Mouse (Mus musculus) C2C12 (cell line): ENCODE data around the gene Capn8. TPM values are rescaled to one million over a fixed set of nuclear protein-coding genes. Genes with fewer than 3 reads are reported as not detected.

Source experiments
- H3K27me3 ChIP-seq: one replicate; pipeline ENCODE4 v1.6.1; 2011; ENCODE audit not compliant: control insufficient read depth, insufficient read depth, insufficient read length
- H3K36me3 ChIP-seq: one replicate; pipeline ENCODE4 v1.6.1; 2011; ENCODE audit not compliant: control insufficient read depth, insufficient read depth
- H3K4me3 ChIP-seq: one replicate; pipeline ENCODE4 v1.5.1; 2011; ENCODE audit warnings: mild to moderate bottlenecking, control low read depth; ENCODE audit not compliant: poor library complexity, insufficient read depth, severe bottlenecking
- H3K79me2 ChIP-seq: one replicate; pipeline ENCODE4 v1.6.1; 2011; ENCODE audit not compliant: control insufficient read depth, insufficient read depth
- H3K79me3 ChIP-seq: one replicate; pipeline ENCODE4 v1.6.1; 2011; ENCODE audit warnings: low read depth, control low read depth
- H3ac ChIP-seq: one replicate; pipeline ENCODE3; 2011; ENCODE audit warnings: low read depth; ENCODE audit not compliant: control insufficient read depth, insufficient read length
- CEBPB ChIP-seq: IDR thresholded peaks from one replicate; pipeline ENCODE4 v1.6.1; 2011; ENCODE audit warnings: low read depth, mild to moderate bottlenecking, control low read depth, moderate library complexity
- CTCF ChIP-seq: IDR thresholded peaks from one replicate; pipeline ENCODE4 v1.5.1; 2011; ENCODE audit not compliant: control insufficient read depth, insufficient read depth, insufficient read length
- FOSL1 ChIP-seq: IDR thresholded peaks from one replicate; pipeline ENCODE4 v1.8.0; 2011; ENCODE audit warnings: mild to moderate bottlenecking, low read length; ENCODE audit not compliant: poor library complexity, insufficient read depth, severe bottlenecking
- MAX ChIP-seq: IDR thresholded peaks from one replicate; pipeline ENCODE4 v1.6.1; 2011; ENCODE audit warnings: mild to moderate bottlenecking, control low read depth
- MYOD1 ChIP-seq: IDR thresholded peaks from one replicate; pipeline ENCODE4 v1.6.1; 2011; ENCODE audit warnings: low read depth; ENCODE audit not compliant: control insufficient read depth, insufficient read length
- MYOG ChIP-seq: IDR thresholded peaks from one replicate; pipeline ENCODE4 v1.6.1; 2011; ENCODE audit not compliant: control insufficient read depth, insufficient read length; ENCODE audit errors: extremely low read depth
- USF1 ChIP-seq: IDR thresholded peaks from one replicate; pipeline ENCODE4 v1.6.1; 2011; ENCODE audit warnings: low read depth, mild to moderate bottlenecking, control low read depth, moderate library complexity
- polyA plus RNA-seq: library from polyadenylated mRNA; unstranded; fragments of >200 nt; fragmentation: generic; extraction: Trizol; gene quantifications from one replicate; pipeline ENCODE4 v1.2.1, GENCODE M21; 2012; ENCODE audit warnings: missing spikeins

Gene Capn8
- polyA plus RNA-seq, 1 experiment: not detected

DNA sequence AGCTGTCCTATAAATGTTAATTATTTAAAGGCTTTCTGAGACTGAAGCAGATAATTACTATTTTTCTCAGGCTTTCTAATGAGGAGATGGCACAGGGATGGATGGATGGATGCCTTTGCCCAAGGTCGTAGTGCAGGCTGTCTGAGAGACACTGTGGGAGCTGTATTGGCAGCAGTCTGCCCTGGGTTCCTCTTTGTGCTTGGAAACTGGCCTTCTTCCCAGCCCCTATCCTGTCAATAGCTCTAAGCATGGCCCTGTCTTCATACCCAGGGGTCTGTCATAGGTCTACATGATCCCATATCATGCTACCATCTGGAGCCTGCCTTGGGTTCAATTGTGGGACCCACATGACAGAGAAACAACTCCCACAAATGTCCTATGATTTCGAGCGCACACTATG is 102.5 kb downstream of the Capn8 start:
- Histone ChIP-seq H3K36me3 (no peaks in the 10 kb centered on the region), H3K27me3 (peaks cover 15% of the 10 kb centered on the region), H3K79me3 (no peaks in the 10 kb centered on the region), H3K4me3 (no peak overlapping the region), H3K79me2 (no peaks in the 10 kb centered on the region), H3ac (no peak overlapping the region)
- TF ChIP-seq MYOD1 (no peak), CEBPB (no peak), MYOG (no peak), CTCF (no peak), FOSL1 (no peak), USF1 (no peak), MAX (no peak)

DNA sequence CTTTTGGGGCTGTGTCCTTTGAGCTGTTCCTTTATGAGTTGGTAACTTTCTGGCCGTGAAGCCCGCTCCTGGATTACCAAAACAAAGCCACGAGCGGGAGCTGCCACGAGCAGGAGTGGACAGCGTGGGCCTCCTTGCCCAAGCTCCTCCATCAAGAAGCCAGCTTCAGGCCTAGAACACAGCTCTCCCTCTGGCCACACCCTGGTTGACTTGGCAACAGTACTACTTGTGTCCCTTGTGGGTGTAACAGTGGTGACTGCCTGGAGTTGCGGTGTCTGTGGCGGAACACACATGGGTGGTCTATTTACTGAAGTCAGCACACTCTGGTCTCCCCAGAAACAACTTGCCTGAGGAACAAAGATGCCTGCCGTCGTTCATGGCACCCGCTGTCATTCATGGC is 104.9 kb downstream of the Capn8 start:
- H3K36me3 ChIP-seq: no peaks in the 10 kb centered on the region
- no peak overlapping the region for H3ac ChIP-seq
- H3K79me2 ChIP-seq: no peaks in the 10 kb centered on the region
- TF ChIP-seq CEBPB (no peak), USF1 (no peak), MAX (no peak), MYOG (no peak), FOSL1 (no peak), MYOD1 (no peak), CTCF (no peak)
- no peaks in the 10 kb centered on the region for H3K79me3 ChIP-seq
- peaks cover 7% of the 10 kb centered on the region for H3K27me3 ChIP-seq
- H3K4me3 ChIP-seq: no peak overlapping the region

DNA sequence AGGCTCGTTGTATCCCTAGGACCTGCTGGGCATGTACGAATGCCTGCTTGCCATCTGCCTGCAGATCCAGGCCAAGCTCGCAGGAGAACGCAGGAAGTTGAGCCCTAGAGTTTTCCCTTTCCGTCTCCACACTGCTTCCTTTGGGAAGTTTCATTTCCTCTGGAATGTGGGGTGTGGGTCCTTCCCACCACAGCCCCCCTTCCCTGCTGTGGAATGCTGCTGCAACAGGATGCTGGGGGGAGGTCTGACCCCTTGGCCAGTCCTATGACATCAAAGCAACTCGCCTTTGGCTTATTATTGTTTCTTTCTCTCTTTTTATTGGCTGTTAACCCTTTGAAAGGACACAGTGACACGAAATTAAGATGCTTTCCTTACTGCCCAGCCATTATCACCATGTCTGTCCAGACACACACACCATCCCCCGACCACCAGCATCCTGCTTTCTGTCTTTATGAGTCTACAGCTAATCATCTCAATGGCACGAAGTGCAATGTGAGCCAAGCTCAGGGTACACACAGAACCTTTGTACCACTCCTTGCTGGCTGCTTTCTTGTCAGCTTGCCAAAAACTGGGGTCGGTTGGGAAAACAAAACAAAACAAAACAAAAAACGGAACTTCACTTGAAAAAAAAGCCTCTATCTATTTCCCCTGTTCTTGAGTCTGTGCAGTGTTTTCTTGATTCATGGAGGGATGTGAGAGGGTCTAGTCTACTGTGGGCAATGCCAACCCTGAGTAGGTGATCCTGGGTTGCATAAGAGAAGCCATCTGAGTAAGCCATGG is 105.9 kb downstream of the Capn8 start:
- Histone ChIP-seq H3ac (no peak overlapping the region), H3K36me3 (no peaks in the 10 kb centered on the region), H3K4me3 (no peak overlapping the region), H3K79me3 (no peaks in the 10 kb centered on the region), H3K79me2 (no peaks in the 10 kb centered on the region), H3K27me3 (no peaks in the 10 kb centered on the region)
- no peak for TF ChIP-seq USF1
- no peak for TF ChIP-seq MYOG
- no peak for TF ChIP-seq MYOD1
- TF ChIP-seq MAX: no peak
- no peak for TF ChIP-seq FOSL1

DNA sequence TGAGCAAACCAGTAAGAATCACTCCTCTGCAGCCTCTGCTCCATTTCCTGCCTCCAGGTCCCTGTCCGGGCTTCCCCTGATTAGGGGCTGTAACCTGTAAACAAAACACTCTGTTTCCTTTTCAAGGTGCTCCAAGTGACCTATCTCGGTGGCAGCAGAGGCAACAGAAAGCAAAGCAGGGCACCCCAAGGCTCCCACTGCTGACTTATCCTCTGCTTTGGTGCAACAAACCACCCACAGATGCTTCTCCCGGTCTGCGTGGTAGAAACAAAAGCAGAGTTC is 106.5 kb downstream of the Capn8 start:
- no peaks in the 10 kb centered on the region for H3K36me3 ChIP-seq
- TF ChIP-seq MYOD1 (no peak), CEBPB (no peak), MYOG (no peak), FOSL1 (no peak), MAX (no peak), CTCF (no peak), USF1 (no peak)
- no peaks in the 10 kb centered on the region for H3K79me2 ChIP-seq
- H3K4me3 ChIP-seq: no peak overlapping the region
- no peak overlapping the region for H3ac ChIP-seq
- no peaks in the 10 kb centered on the region for H3K79me3 ChIP-seq
- H3K27me3 ChIP-seq: no peaks in the 10 kb centered on the region

DNA sequence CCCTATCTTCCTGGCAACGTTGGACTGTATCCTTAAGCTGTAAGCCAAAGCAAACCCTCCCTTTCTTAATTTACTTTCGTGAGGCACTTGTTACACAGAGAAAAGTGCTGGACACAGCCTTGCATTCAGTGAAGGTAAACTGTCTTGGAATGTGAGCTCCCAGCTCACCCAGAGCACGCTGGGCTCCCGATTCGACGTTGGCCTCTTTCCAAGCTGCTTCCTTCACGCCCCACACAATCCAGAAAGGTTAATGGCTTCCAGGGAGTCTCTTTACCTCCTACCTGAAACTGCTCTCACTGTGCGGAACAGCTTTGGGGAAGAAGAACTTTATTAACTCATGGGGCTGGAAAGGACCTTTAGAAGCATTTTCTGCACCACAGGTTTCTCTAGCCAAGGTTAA is 110.5 kb downstream of the Capn8 start:
- Histone ChIP-seq H3K36me3 (no peaks in the 10 kb centered on the region), H3ac (no peak overlapping the region), H3K79me3 (no peaks in the 10 kb centered on the region), H3K4me3 (no peak overlapping the region), H3K79me2 (no peaks in the 10 kb centered on the region), H3K27me3 (peaks cover 5% of the 10 kb centered on the region)
- no peak for TF ChIP-seq MYOG
- no peak for TF ChIP-seq CTCF
- no peak for TF ChIP-seq USF1
- TF ChIP-seq MAX: no peak
- no peak for TF ChIP-seq MYOD1
- TF ChIP-seq FOSL1: no peak
- TF ChIP-seq CEBPB: no peak

GRCm38 (mm10) chr1:182678151-182678550 is 113.3 kb downstream of the Capn8 start:
- Histone ChIP-seq H3K36me3 (no peaks in the 10 kb centered on the region), H3K79me3 (no peaks in the 10 kb centered on the region), H3K79me2 (no peaks in the 10 kb centered on the region), H3ac (no peak overlapping the region), H3K27me3 (peaks cover 19% of the 10 kb centered on the region), H3K4me3 (no peak overlapping the region)
- TF ChIP-seq FOSL1 (no peak), CTCF (no peak), MYOD1 (no peak), MAX (no peak), MYOG (no peak), USF1 (no peak), CEBPB (no peak)
